Mouse (Mus musculus): ENCODE results near the gene Osbpl6.
"Not testable (repeated sequence)": the region's sequence is repeated elsewhere in the genome, so short reads cannot be mapped to it uniquely, and the experiment has no call there.

Gene Osbpl6

GRCm38 (mm10) chr2:76566933-76567551, 160.7 kb downstream of the Osbpl6 start:
- DNase-seq (ENCODE audit: low read depth): peak; percentile 8

GRCm38 (mm10) chr2:76571543-76571942, 165.2 kb downstream of the Osbpl6 start:
- peak; percentile 65 for DNase-seq (ENCODE audit: low read depth)

- no peak for DNase-seq (ENCODE audit: low read depth)
Measured at GRCm38 (mm10) chr2:76578911-76579310, 172.6 kb downstream of the Osbpl6 start.

- DNase-seq (ENCODE audit: low read depth): no peak
Measured at GRCm38 (mm10) chr2:76585090-76585489, 178.8 kb downstream of the Osbpl6 start.

GRCm38 (mm10) chr2:76586906-76587305, 180.6 kb downstream of the Osbpl6 start:
- peak; percentile 14 for DNase-seq (ENCODE audit: low read depth)

- DNase-seq (ENCODE audit: low read depth): no peak
Measured at GRCm38 (mm10) chr2:76590221-76590620, 183.9 kb downstream of the Osbpl6 start.

- no peak for DNase-seq (ENCODE audit: low read depth)
Measured at GRCm38 (mm10) chr2:76592401-76592924, 186.2 kb downstream of the Osbpl6 start.

- peak; percentile 51 for DNase-seq (ENCODE audit: low read depth)
Measured at GRCm38 (mm10) chr2:76597521-76597920, 191.2 kb downstream of the Osbpl6 start.

GRCm38 (mm10) chr2:76599214-76599613, 192.9 kb downstream of the Osbpl6 start:
- peak; percentile 39 for DNase-seq (ENCODE audit: low read depth)

- DNase-seq (ENCODE audit: low read depth): no peak
Measured at GRCm38 (mm10) chr2:76602256-76602655, 195.9 kb downstream of the Osbpl6 start.

GRCm38 (mm10) chr2:76606704-76607103, 200.4 kb downstream of the Osbpl6 start:
- peak; percentile 17 for DNase-seq (ENCODE audit: low read depth)

GRCm38 (mm10) chr2:76610326-76611104, 204.2 kb downstream of the Osbpl6 start:
- peak; percentile 4 for DNase-seq (ENCODE audit: low read depth)

GRCm38 (mm10) chr2:76611996-76612395, 205.7 kb downstream of the Osbpl6 start:
- no peak for DNase-seq (ENCODE audit: low read depth)

- peak; percentile 78 for DNase-seq (ENCODE audit: low read depth)
Measured at GRCm38 (mm10) chr2:76618078-76618477, 211.8 kb downstream of the Osbpl6 start.

GRCm38 (mm10) chr2:76620188-76620587, 213.9 kb downstream of the Osbpl6 start:
- no peak for DNase-seq (ENCODE audit: low read depth)

- no peak for DNase-seq (ENCODE audit: low read depth)
Measured at GRCm38 (mm10) chr2:76621724-76622123, 215.4 kb downstream of the Osbpl6 start.

GRCm38 (mm10) chr2:76622316-76622715, 216.0 kb downstream of the Osbpl6 start:
- DNase-seq (ENCODE audit: low read depth): not testable (repeated sequence)

- no peak for DNase-seq (ENCODE audit: low read depth)
Measured at GRCm38 (mm10) chr2:76630293-76630692, 224.0 kb downstream of the Osbpl6 start.

GRCm38 (mm10) chr2:76631600-76631999, 225.3 kb downstream of the Osbpl6 start:
- DNase-seq (ENCODE audit: low read depth): no peak

GRCm38 (mm10) chr2:76639637-76640036, 233.3 kb downstream of the Osbpl6 start:
- no peak for DNase-seq (ENCODE audit: low read depth)

- no peak for DNase-seq (ENCODE audit: low read depth)
Measured at GRCm38 (mm10) chr2:76643801-76644200, 237.5 kb downstream of the Osbpl6 start.

- no peak for DNase-seq (ENCODE audit: low read depth)
Measured at GRCm38 (mm10) chr2:76647441-76647869, 241.1 kb downstream of the Osbpl6 start.

- peak; percentile 99 for DNase-seq (ENCODE audit: low read depth)
Measured at GRCm38 (mm10) chr2:76647883-76648570, 241.7 kb downstream of the Osbpl6 start, which contains the start of the genes Prkra and Pjvk. Gene Prkra (minus strand): TSS chr2:76648015. Gene Pjvk (plus strand): TSS chr2:76648476.
